Mouse (Mus musculus): ENCODE results near the gene Prkca. TPM values are rescaled to one million over a fixed set of nuclear protein-coding genes. Genes with fewer than 3 reads are reported as not detected.

Gene Prkca
- total and polyA plus RNA-seq, 2 experiments from 2014 or later: 7.9 to 32.0 TPM

DNA sequence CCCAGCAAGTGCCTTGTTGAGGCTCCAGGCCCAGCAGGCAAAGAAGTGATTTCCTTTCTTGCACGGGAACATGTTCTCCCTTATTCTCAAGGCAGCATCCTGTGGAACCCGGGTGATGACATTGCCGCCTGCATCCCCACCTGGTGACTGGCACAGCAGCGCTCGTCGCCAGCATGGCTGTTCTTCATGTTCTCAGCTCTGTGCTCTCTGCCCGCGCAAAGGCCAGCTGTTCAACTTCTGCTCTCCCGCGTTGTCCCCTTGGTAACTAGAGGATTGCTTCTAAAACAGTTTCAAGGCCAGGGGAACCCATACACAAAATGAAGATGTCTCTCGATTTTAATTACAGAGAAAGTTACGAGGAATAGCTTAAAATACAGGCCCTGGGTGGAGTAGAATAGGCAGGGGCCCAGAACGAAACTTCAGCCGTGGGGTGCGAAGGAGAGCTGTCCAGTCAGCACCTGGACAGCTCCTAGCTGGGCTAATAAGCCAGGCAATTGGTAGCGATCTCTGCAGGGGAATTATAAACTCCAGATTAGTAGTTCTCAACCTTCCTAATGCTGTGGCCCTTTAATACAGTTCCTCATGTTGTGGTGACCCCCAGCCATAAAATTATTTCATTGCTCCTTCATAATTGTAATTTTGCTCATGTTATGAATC, 423.7 kb downstream of the Prkca start:
- TF ChIP-seq CTCF (IDR thresholded peaks at IDR 0.05): no peak
- WGBS: 59% methylated on average over 16 of the region's 16 CpGs
- no peak overlapping the region for H3K4me3 ChIP-seq (ENCODE audit: low read depth, low read length)

DNA sequence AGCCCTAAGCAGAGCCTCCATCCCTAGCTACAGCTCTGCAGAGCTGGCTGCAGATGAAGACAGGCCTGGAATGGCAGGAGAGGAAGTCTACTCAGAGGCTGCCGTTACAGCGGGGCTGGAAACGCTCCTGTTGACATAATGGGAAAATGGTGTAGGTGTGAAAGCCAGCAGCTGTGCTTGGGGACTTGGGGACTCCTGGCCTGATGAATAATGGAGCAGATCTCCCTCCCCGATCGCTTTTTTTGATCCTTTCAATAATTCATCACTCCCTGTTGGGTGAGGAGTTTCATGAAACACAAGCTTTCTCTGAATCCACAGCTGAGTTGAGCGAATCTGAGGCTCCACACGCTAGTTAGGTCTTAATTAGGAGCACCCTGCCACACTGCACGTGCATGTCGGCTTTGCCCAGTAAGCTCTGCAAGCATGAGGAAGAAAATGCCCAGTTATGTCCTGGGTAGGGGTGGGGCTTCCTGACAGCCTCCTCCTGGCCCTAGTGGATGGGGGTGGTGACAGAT, 425.9 kb downstream of the Prkca start:
- no peaks in the 10 kb centered on the region for H3K9me3 ChIP-seq (ENCODE audit: low read length)
- H3K4me1 ChIP-seq (ENCODE audit: insufficient read depth, low read length): peaks cover 16% of the 10 kb centered on the region; the same call in 1 of the 2 replicates
- H3K4me2 ChIP-seq (ENCODE audit: low read depth, low read length, poor library complexity, severe bottlenecking): no peak overlapping the region
- no peaks in the 10 kb centered on the region for H3K27me3 ChIP-seq (ENCODE audit: insufficient read depth, low read length)
- TF ChIP-seq CTCF (IDR thresholded peaks at IDR 0.05): no peak
- H3K4me3 ChIP-seq (ENCODE audit: low read depth, low read length): no peak overlapping the region
- DNase-seq (ENCODE audit: low spot score): peak; percentile 38
- 17% methylated on average over 9 of the region's 9 CpGs for WGBS
- H3K36me3 ChIP-seq (ENCODE audit: insufficient read depth, low read length): no peaks in the 10 kb centered on the region
- peak overlapping the region; percentile 72 for H3K27ac ChIP-seq (ENCODE audit: low read depth, low read length)
- ATAC-seq (ENCODE audit: low FRiP score): peak; percentile 64
- 0 out of 2 replicates have a peak overlapping the region, but pooled peaks have one; percentile 33 for H3K9ac ChIP-seq (replicated peaks; ENCODE audit: low read length, poor library complexity, severe bottlenecking)

More for the DNA sequence above, 423.7 kb downstream of the Prkca start:
- no peaks in the 10 kb centered on the region for H3K9me3 ChIP-seq (ENCODE audit: low read length)
- H3K4me2 ChIP-seq (ENCODE audit: low read depth, low read length, poor library complexity, severe bottlenecking): no peak overlapping the region
- H3K27me3 ChIP-seq (ENCODE audit: insufficient read depth, low read length): no peaks in the 10 kb centered on the region
- DNase-seq (ENCODE audit: low spot score) (no peak), ATAC-seq (ENCODE audit: low FRiP score) (no peak)
- no peak overlapping the region for H3K9ac ChIP-seq (replicated peaks; ENCODE audit: low read length, poor library complexity, severe bottlenecking)
- peaks cover 16% of the 10 kb centered on the region; the same call in 1 of the 2 replicates for H3K4me1 ChIP-seq (ENCODE audit: insufficient read depth, low read length)
- no peak overlapping the region for H3K27ac ChIP-seq (ENCODE audit: low read depth, low read length)
- no peaks in the 10 kb centered on the region for H3K36me3 ChIP-seq (ENCODE audit: insufficient read depth, low read length)

DNA sequence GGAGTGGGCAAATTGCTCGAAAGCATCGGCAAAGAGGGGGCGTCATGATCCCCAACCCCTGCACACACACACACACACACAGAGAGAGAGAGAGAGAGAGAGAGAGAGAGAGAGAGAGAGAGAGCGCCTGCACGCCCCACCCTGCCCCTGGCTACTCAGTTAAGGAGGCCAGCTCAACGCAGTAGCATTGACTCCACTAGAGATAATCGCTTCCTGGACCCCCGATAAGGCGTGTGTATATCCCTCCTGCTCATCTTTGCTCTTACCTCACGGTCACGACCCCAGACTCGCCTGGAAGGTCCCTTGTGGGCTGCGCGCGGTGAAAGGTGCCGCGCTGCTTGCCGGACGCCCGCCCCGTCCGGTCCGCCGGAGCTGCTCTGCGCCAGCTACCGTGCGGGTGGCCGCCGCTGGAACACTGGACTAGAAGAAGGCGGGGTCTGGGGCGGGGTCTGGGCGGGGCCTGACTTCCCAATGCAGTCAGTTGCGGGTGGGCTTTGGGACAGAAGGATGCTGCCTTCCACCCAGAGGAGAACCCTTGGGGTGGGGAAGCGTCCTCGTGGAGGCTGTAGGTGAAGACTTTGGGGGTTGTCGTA, 429.0 kb downstream of the Prkca start, which contains the start of gene Cacng5:
Cacng5 (minus strand) TSS at position 422 of the 593 bp plus-strand sequence.
- no peaks in the 10 kb centered on the region for H3K36me3 ChIP-seq (ENCODE audit: insufficient read depth, low read length)
- ATAC-seq (ENCODE audit: low FRiP score) (peak; percentile 50; the same call in 1 of the 2 replicates), DNase-seq (ENCODE audit: low spot score) (peak; percentile 52)
- H3K27me3 ChIP-seq (ENCODE audit: insufficient read depth, low read length): no peaks in the 10 kb centered on the region
- H3K4me3 ChIP-seq (ENCODE audit: low read depth, low read length): peak within 1 kb of the TSS; percentile 43
- H3K9me3 ChIP-seq (ENCODE audit: low read length): peaks cover 3% of the 10 kb centered on the region; the same call in 1 of the 2 replicates
- H3K27ac ChIP-seq (ENCODE audit: low read depth, low read length): 0 out of 2 replicates have a peak within 1 kb of the TSS, but pooled peaks have one; percentile 32
- H3K4me2 ChIP-seq (ENCODE audit: low read depth, low read length, poor library complexity, severe bottlenecking): peak within 1 kb of the TSS; percentile 68
- TF ChIP-seq CTCF (IDR thresholded peaks at IDR 0.05): no peak
- 2% methylated on average over 32 of the region's 36 CpGs for WGBS
- H3K4me1 ChIP-seq (ENCODE audit: insufficient read depth, low read length): peaks cover 16% of the 10 kb centered on the region; the same call in 1 of the 2 replicates
- peak within 1 kb of the TSS; percentile 60 for H3K9ac ChIP-seq (replicated peaks; ENCODE audit: low read length, poor library complexity, severe bottlenecking)

DNA sequence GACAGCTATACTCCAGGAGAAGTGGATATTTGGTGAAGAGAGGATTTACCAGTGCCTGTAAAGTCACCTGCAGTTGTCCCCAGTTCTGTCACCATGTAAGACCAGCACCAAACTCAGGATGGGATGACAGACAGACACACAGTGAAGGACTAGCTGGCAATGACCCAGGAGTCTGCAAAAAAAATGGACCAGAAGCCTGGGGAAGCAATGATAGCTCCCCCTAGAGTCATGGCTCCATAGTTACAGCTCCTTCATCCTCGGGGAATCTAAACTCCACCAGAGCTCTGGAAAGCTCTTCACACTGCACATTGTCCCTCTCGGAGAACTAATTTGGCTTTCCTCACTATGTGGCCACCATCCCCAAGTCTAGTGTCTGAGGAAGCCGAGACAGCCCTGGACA, 430.4 kb downstream of the Prkca start:
- Histone ChIP-seq H3K4me3 (ENCODE audit: low read depth, low read length) (no peak overlapping the region), H3K9ac (replicated peaks; ENCODE audit: low read length, poor library complexity, severe bottlenecking) (no peak overlapping the region), H3K4me1 (ENCODE audit: insufficient read depth, low read length) (peaks cover 15% of the 10 kb centered on the region; the same call in 1 of the 2 replicates), H3K27ac (ENCODE audit: low read depth, low read length) (no peak overlapping the region), H3K27me3 (ENCODE audit: insufficient read depth, low read length) (no peaks in the 10 kb centered on the region), H3K36me3 (ENCODE audit: insufficient read depth, low read length) (no peaks in the 10 kb centered on the region), H3K9me3 (ENCODE audit: low read length) (peaks cover 5% of the 10 kb centered on the region; the same call in 1 of the 2 replicates), H3K4me2 (ENCODE audit: low read depth, low read length, poor library complexity, severe bottlenecking) (peak overlapping the region; percentile 68)
- no peak for ATAC-seq (ENCODE audit: low FRiP score)
- WGBS: 62% methylated on average over 3 of the region's 3 CpGs
- peak; percentile 46 for DNase-seq (ENCODE audit: low spot score)
- peak; percentile 48 for TF ChIP-seq CTCF (IDR thresholded peaks at IDR 0.05)

DNA sequence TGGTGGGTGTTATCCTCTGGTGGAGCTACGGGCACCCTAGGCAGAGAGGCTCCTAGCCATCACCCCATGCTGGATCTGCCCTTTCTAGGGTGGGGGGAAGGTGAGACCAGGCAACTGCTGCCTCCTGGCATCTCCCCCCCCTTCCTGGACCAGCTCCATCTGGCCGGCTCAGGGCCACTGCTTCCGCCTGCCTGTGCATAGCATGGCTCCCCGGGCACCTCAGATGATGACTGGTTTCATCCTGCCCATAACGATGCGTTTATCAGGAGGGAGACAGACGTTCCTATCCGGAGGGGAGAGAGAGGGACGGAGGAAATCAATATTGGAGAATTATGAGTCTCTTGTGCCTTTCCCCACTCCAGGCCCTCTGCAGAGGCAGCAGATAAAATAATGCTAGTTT, 438.4 kb downstream of the Prkca start:
- Histone ChIP-seq H3K4me2 (ENCODE audit: low read depth, low read length, poor library complexity, severe bottlenecking) (no peak overlapping the region), H3K27me3 (ENCODE audit: insufficient read depth, low read length) (no peaks in the 10 kb centered on the region), H3K4me1 (ENCODE audit: insufficient read depth, low read length) (0 out of 2 replicates have a peak, but pooled peaks cover 2% of the 10 kb centered on the region), H3K36me3 (ENCODE audit: insufficient read depth, low read length) (no peaks in the 10 kb centered on the region), H3K27ac (ENCODE audit: low read depth, low read length) (no peak overlapping the region), H3K9me3 (ENCODE audit: low read length) (peaks cover 5% of the 10 kb centered on the region; the same call in 1 of the 2 replicates), H3K9ac (replicated peaks; ENCODE audit: low read length, poor library complexity, severe bottlenecking) (0 out of 2 replicates have a peak overlapping the region, but pooled peaks have one; percentile 8), H3K4me3 (ENCODE audit: low read depth, low read length) (no peak overlapping the region)
- no peak for TF ChIP-seq CTCF (IDR thresholded peaks at IDR 0.05)
- 50% methylated on average over 9 of the region's 9 CpGs for WGBS
- DNase-seq (ENCODE audit: low spot score): no peak
- no peak for ATAC-seq (ENCODE audit: low FRiP score)
